Mouse (Mus musculus) kidney, adult 2 months (tissue): ENCODE results near the gene Zfp385c.

ENCODE experiments used
- CTCF ChIP-seq: fragments of 200-500 bp; conservative IDR thresholded peaks from 2 replicates; pipeline ENCODE4 v1.5.1; 2011; ENCODE audit warnings: low read depth, mild to moderate bottlenecking, control low read depth, low read length, moderate library complexity, mixed read lengths; ENCODE audit not compliant: insufficient read depth, insufficient read length
- POLR2A ChIP-seq: fragments of 200-500 bp; IDR thresholded peaks from one replicate; pipeline ENCODE4 v1.6.1; 2011; ENCODE audit warnings: low read depth, low read length, control low read depth

DNA sequence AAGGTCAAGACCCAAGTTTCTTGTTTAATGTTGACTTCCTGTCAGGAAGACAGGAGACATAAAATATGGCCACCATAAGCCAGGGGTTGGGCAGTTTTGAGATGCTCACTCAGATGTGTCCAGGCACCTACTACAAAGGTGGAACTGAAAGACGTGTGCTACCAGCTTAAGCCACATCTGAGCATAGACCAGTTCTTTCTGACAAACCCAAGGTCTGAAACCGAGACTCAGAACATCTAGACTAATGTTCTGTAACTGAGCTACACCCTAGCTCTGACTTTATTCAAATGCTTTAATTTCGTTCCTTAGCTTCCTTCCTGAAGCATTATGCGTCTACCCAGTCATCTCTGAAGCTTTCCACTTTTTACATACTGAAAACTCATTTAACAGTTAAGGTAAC is 94.2 kb downstream of the Zfp385c start:
- TF ChIP-seq POLR2A (no peak), CTCF (no peak)
